Mouse (Mus musculus): ENCODE data around the gene P2ry6. TPM values are rescaled to one million over a fixed set of nuclear protein-coding genes. Genes with fewer than 3 reads are reported as not detected.

The P2ry6 gene
- 1.7 TPM for polyA plus RNA-seq (2014; fragmentation: Illumina TruSeq; extraction: RNeasy Lipid Tissue Mini Kit (QIAGEN cat#74804); ENCODE audit: low replicate concordance)

DNA sequence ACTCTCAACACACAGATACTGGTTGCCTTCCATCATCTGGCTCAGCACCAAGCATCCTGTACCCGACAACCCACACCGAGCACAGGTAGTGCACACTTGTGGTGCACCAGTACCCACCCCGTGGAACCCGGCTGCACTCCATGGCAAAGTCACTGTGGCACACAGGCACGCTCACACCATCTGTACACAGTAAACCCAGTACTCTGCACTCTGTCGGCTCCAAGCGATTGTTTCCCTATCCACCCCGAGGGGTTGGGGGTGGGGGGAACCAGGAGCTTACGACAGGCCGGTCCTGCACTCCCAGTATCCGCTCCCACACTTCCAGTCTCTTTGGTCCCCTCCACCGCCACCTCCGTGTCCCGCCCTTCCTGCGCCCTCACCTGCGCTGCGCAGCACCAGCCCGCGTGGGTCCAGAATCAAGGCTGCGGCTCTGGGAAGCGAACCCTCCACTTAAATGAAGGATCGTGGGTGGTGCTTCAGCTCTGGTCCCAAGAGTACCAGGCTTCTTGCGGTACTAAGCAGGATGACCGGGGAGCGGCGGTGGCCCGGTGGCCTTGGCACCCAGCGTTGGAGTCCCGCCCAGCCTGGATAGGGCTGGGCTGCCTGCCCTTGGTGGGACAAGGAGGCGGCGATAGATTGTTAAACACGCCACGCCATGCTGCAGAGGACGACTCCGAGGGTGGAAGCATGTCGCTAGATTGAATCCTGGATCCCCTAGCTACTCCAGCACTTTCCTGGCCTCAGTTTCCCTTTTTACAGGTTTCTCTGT is at the start of gene P2ry6:
Gene P2ry6, minus strand, starts transcription at position 515 of the 769 bp plus-strand sequence.

DNA sequence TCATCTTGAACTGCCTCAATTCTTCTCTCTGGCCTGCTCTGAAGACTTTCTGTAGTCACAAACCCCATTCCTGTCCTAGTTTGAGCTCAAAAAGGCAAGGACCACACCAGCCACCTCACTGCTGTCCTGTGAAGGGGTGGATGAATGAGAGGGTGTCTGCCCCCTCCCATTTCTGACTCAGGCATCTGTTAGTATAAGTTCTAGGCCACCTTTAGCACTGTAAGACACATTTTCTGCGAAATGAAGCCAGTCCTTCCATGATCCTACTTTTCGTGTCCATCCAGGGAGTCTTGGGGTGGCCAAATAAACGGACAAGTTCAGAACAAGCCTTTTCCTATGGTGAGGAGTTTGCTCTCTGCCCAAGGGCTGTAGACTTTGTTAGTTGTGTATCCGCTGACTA is 38.1 kb upstream of the P2ry6 start, which contains the start of gene P2ry2:
Gene P2ry2, minus strand, starts transcription at position 326 of the 400 bp plus-strand sequence.

DNA sequence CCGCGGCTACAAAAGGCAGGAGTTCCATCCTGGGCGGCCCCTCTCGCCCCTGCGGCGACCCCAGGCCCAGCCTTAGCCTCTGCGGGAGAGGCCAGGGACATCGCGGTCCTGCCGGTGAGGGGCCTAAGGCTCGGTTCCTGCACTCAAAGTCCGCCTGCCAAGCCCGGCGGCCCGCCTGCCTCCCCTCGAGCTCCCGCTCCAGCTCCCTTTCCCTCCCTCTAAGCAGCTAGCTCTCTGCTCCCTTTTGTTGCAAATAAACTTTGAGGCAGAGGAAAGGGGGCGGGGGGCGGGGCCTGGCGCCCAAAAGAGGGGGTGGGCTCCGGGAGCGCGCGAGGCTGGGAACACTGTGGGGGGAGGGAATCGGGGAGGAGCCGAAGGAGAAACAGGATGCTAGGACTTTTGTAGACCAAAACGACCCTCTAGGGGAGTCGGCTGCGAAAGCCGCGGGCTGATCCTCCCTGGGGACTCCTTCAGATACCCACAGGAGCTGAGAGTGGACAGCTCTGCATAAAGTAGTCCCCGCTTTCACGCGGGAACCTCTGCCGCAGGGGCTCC is 42.4 kb downstream of the P2ry6 start, which contains the start of gene Arhgef17:
Gene Arhgef17, minus strand, starts transcription at position 182 of the 555 bp plus-strand sequence.

Other genes starting within 250 kb of the P2ry6 start
- not detected for gene Relt, start 111.2 kb downstream of the P2ry6 start, polyA plus RNA-seq (2014; fragmentation: Illumina TruSeq; extraction: RNeasy Lipid Tissue Mini Kit (QIAGEN cat#74804); ENCODE audit: low replicate concordance)
- 0.30 TPM for gene Arhgef17, start 42.5 kb downstream of the P2ry6 start, polyA plus RNA-seq (2014; fragmentation: Illumina TruSeq; extraction: RNeasy Lipid Tissue Mini Kit (QIAGEN cat#74804); ENCODE audit: low replicate concordance)
- gene P2ry2, start 38.2 kb upstream of the P2ry6 start, polyA plus RNA-seq (2014; fragmentation: Illumina TruSeq; extraction: RNeasy Lipid Tissue Mini Kit (QIAGEN cat#74804); ENCODE audit: low replicate concordance) = 1.0 TPM
- 151 TPM for gene Fchsd2, start 118.2 kb upstream of the P2ry6 start, polyA plus RNA-seq (2014; fragmentation: Illumina TruSeq; extraction: RNeasy Lipid Tissue Mini Kit (QIAGEN cat#74804); ENCODE audit: low replicate concordance)